Mouse (Mus musculus) ovary, adult 18-20 months (tissue): ENCODE measurements at regions not wholly inside any gene's neighbourhood (a gene's known extent, or its start where the extent isn't known, plus 50 kb on each side); places are given as distances from the start of the nearest gene placed in this dataset.

Source experiments
- DNase-seq: peaks from one replicate; pipeline ENCODE4 v3.0.0; 2022; ENCODE audit warnings: low spot score, mixed read lengths

- DNase-seq, result no peak
These were observed 838.3 kb downstream of the Gsdmc2 start for GRCm38 (mm10) chr15:63006471-63007228.

DNA sequence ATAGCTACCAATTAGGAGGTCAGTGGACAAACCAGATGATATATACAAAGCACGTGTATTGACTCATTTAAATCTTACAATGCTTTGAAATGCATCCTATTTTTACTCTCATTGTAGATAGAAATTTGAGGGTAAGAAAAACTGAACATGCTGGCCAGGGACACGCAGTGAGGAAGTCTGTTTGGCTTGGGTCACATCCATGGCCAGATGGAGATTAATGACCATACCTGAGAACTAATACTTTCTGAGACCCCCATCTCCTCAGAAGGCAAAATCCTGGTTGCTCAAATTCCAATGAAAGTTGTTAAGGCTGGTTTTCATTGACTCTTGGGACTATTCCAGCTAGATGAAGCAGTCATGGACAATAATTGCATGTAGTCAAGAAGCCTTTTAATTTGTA is 850.3 kb downstream of the Gsdmc2 start:
- DNase-seq, result no peak

- no peak for DNase-seq
These were observed 858.1 kb downstream of the Gsdmc2 start for GRCm38 (mm10) chr15:62986871-62987270.

DNA sequence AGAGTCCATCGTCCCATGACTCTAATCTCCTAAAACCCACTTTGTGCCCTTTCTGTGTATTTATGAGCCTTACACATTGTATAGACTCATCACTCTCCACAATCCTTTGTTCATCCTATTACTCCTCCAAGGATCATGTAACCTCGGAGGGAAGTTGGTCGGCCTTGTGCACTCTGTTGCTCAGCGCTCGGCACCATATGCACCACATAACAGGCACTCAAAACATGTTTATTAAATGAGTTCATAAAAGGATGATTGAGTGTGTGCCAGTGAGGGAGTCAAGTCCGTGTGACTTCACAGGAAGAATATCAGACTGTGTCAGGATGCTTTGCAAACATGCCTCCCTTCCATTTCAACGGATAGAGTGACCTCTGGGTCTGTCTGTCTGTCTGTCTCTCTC is 858.8 kb downstream of the Gsdmc2 start:
- DNase-seq, result no peak

- no peak for DNase-seq
These were observed 874.4 kb downstream of the Gsdmc2 start for GRCm38 (mm10) chr15:62970566-62970965.

- no peak for DNase-seq
These were observed 882.3 kb downstream of the Gsdmc2 start for GRCm38 (mm10) chr15:62962681-62963080.

- DNase-seq, result no peak
These were observed 884.4 kb downstream of the Gsdmc2 start for GRCm38 (mm10) chr15:62960623-62961022.

- DNase-seq, result no peak
These were observed 886.3 kb downstream of the Gsdmc2 start for GRCm38 (mm10) chr15:62958506-62959330.

DNA sequence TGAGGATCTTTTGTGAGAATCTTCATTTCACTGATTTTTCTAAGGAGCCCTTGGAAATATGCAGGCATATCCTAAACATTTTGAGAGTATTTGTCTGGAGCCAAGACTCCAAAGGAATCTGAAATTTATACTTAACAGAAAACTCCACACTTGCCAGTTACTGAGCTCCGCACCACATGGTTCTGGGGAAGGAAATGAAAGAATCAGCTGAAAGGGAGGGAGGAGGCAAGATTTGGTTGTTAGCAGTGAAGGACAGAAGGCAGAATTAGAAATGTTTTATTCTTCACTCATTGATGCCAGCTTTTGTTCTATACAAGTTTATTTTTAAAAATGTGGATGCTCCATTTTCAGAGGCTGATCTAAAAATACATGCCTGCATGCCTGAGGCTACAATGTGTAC is 890.1 kb downstream of the Gsdmc2 start:
- DNase-seq, result no peak

DNA sequence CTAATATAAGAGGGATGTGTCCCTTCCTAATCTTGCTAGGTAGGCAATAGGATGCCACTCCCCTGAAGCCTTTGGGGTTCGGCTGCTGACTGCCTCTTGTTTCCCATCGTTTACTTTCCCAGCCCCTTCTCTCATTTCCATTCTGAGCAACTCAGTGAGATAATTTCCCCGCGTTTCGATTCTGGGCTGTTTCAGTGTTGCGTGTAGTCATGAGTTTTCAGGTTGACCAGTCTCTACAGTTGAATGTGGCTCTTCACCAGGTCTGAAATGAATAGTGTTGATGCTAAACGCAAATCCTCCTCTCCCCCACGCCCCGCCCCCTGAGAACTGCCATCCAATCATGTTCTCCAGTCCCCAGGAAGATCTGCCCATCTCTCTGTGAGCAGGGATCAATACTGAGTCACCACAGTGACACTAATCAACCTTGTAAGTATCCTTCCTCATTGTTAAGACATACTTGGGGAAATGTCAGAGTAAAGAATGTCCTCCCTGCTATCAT is 890.6 kb downstream of the Gsdmc2 start:
- DNase-seq, result no peak

DNA sequence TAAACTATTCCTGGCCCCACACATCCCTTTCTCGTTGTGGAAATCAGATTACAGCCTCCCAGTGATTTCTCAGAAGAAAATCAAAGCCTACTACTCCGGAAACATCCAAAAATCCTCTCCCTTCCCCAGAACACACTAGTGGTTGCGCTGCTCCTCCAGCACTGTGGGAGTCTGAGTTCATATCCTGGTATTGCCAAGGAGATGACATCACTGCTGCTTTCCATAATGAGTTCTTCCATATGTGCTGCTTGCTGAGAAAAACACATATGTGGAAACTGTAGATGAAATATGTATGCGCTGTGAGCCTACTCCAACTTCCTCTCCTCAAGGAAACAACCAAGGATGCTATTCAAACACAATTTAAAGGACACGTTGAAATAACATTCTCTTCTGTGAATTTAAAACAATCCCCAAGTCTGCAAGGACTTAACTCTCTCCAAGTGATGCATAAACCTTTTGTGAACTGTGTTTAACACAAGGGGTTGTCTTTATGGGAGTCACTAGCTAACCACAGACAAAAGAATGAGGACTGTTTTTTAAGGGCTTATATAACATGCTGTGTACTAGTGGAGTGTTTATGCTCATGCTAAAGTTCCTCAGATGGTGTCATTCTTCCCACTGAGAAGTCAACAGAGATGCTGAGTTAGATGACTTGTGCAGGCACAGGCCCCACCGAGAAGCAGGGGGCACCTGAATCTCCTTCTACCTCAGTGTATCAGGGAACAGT is 891.6 kb downstream of the Gsdmc2 start:
- no peak for DNase-seq

GRCm38 (mm10) chr15:62952487-62953214 is 892.3 kb downstream of the Gsdmc2 start:
- DNase-seq, result no peak

- DNase-seq, result no peak
These were observed 905.6 kb downstream of the Gsdmc2 start for GRCm38 (mm10) chr15:62939416-62939815.

- no peak for DNase-seq
These were observed 907.2 kb downstream of the Gsdmc2 start for GRCm38 (mm10) chr15:62937756-62938155.

DNA sequence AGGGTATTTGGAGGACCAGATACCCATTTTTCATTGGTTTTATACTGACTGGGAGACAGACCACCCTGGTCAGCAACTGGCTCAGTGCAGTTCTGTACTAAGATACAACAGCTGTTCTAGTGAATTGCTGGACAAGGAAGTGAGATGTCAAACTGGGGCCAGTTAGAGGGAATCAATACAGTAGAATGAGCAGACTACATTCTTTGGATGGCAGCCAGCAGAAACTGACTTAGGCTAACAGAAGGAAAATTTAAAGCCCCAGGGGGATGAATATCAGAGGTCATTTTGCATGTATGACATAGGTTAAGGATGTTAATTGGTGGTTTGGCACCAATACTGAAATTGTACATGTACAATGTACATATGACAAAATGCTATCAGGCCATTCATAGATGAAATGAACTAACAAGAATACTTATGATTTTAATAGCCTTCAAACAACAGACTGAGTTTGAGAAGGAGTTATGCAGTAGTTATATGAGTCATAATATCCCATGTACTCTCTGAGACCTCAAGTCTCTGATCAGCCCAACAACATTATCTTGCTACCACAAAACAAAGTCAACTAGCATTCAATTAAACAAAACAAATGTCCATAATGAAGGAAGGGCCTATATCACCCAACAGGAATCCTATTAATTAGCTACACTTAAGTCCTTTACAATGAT is 910.3 kb downstream of the Gsdmc2 start:
- DNase-seq, result no peak

- no peak for DNase-seq
These were observed 924.5 kb downstream of the Gsdmc2 start for GRCm38 (mm10) chr15:62920520-62920919.

DNA sequence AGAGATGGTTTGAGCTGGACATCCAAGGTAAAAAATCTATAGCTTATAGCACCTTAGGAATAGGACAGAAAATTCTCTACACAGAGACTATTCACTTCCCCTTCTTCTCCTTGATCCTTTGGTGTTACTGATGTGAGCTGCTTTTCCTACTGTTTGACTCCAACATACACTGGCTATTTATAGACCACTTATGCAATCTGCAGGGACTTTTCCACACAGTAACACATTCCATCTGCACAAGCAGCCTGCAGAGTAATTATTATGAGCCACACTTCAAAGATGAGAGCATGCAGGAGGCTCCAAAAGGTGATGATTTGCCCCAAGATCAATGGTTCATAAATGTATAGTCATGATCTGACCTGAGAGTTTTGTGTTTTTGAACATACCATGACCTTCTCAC is 925.7 kb downstream of the Gsdmc2 start:
- DNase-seq, result no peak

DNA sequence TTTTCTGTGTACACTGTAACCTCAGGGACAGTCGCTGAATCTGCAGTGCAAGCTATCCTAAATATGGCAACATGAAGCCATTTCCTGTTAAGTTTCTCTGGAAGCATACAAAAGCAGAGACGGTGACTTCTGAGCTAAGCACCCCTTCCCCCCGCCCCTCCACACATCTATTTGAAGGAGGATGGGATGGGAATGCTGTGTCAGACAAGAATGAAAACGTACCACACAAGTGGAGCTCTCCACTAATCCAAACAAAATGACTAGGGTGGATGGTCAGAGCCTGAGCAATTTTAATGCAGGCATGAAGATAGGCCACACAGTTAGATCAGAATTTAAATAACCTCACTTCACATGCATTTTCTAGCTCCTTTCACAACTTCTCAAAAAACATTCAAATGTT is 936.6 kb downstream of the Gsdmc2 start:
- no peak for DNase-seq

DNA sequence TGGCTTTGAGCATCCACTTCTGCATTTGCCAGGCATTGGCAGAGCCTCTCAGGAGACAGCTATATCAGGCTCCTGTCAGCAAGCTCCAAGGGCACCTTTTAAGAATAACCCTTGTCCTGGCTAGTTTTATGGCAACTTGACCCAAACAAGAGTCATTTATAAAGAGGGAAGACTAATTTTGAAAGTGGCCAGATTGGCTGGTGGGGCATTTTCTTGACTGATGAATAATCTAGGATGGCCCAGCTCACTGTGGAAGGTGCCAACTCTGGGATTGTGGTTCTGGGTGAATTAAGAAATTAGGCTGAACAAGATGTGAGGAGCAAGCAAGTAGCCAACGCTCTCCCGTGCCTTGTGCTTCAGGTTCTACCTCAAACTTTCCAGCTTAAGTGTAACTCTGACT is 937.8 kb downstream of the Gsdmc2 start:
- DNase-seq, result no peak

- peak; percentile 80 for DNase-seq
These were observed 941.7 kb downstream of the Gsdmc2 start for GRCm38 (mm10) chr15:62903047-62903822.
